Mouse (Mus musculus): ENCODE measurements at regions not wholly inside any gene's neighbourhood (a gene's known extent, or its start where the extent isn't known, plus 50 kb on each side); places are given as distances from the start of the nearest gene placed in this dataset.

- H3K4me1 ChIP-seq (ENCODE audit: insufficient read depth) = peaks cover 8% of the 10 kb centered on the region
- no peak for TF ChIP-seq CTCF (IDR thresholded peaks at IDR 0.05; ENCODE audit: low read depth)
- H3K4me3 ChIP-seq (ENCODE audit: low read depth, low read length) = no peak overlapping the region
- H3K9ac ChIP-seq = no peak overlapping the region
- H3K9me3 ChIP-seq (ENCODE audit: low read depth, low read length) = no peaks in the 10 kb centered on the region
- ATAC-seq (ENCODE audit: insufficient read depth) = no peak
- no peak for DNase-seq
- no peaks in the 10 kb centered on the region for H3K27me3 ChIP-seq (ENCODE audit: insufficient read depth, low read length)
- no peak overlapping the region for H3K27ac ChIP-seq (ENCODE audit: low read depth)
- H3K36me3 ChIP-seq (ENCODE audit: insufficient read depth) = no peaks in the 10 kb centered on the region
- WGBS = 75% methylated on average over 12 of the region's 12 CpGs
- H3K4me2 ChIP-seq = no peak overlapping the region
Measured at GRCm38 (mm10) chr1:92703903-92704302, 55.3 kb upstream of the Otos start.

GRCm38 (mm10) chr1:92703270-92703669 is 54.6 kb upstream of the Otos start:
- no peaks in the 10 kb centered on the region for H3K9me3 ChIP-seq (ENCODE audit: low read depth, low read length)
- DNase-seq (no peak), ATAC-seq (ENCODE audit: insufficient read depth) (no peak)
- no peak overlapping the region for H3K4me3 ChIP-seq (ENCODE audit: low read depth, low read length)
- peaks cover 6% of the 10 kb centered on the region; the same call in 1 of the 2 replicates for H3K4me1 ChIP-seq (ENCODE audit: insufficient read depth)
- no peaks in the 10 kb centered on the region for H3K36me3 ChIP-seq (ENCODE audit: insufficient read depth)
- WGBS = 68% methylated on average over 3 of the region's 3 CpGs
- TF ChIP-seq CTCF (IDR thresholded peaks at IDR 0.05; ENCODE audit: low read depth) = no peak
- H3K27ac ChIP-seq (ENCODE audit: low read depth) = no peak overlapping the region
- H3K27me3 ChIP-seq (ENCODE audit: insufficient read depth, low read length) = no peaks in the 10 kb centered on the region
- H3K9ac ChIP-seq = no peak overlapping the region
- H3K4me2 ChIP-seq = no peak overlapping the region

- no peak overlapping the region for H3K4me2 ChIP-seq
- H3K27ac ChIP-seq (ENCODE audit: low read depth) = no peak overlapping the region
- H3K9me3 ChIP-seq (ENCODE audit: low read depth, low read length) = no peaks in the 10 kb centered on the region
- DNase-seq (no peak), ATAC-seq (ENCODE audit: insufficient read depth) (no peak)
- H3K9ac ChIP-seq = no peak overlapping the region
- TF ChIP-seq CTCF (IDR thresholded peaks at IDR 0.05; ENCODE audit: low read depth) = no peak
- no peaks in the 10 kb centered on the region for H3K36me3 ChIP-seq (ENCODE audit: insufficient read depth)
- H3K4me1 ChIP-seq (ENCODE audit: insufficient read depth) = peaks cover 6% of the 10 kb centered on the region; the same call in 1 of the 2 replicates
- WGBS = 93% methylated on average over 2 of the region's 2 CpGs
- H3K4me3 ChIP-seq (ENCODE audit: low read depth, low read length) = no peak overlapping the region
- H3K27me3 ChIP-seq (ENCODE audit: insufficient read depth, low read length) = no peaks in the 10 kb centered on the region
Measured at GRCm38 (mm10) chr1:92700107-92700506, 51.5 kb upstream of the Otos start.

- Histone ChIP-seq H3K4me1 (ENCODE audit: insufficient read depth) (peaks cover 6% of the 10 kb centered on the region; the same call in 1 of the 2 replicates), H3K9me3 (ENCODE audit: low read depth, low read length) (no peaks in the 10 kb centered on the region), H3K4me2 (no peak overlapping the region), H3K27ac (ENCODE audit: low read depth) (no peak overlapping the region), H3K27me3 (ENCODE audit: insufficient read depth, low read length) (no peaks in the 10 kb centered on the region), H3K9ac (no peak overlapping the region), H3K36me3 (ENCODE audit: insufficient read depth) (no peaks in the 10 kb centered on the region), H3K4me3 (ENCODE audit: low read depth, low read length) (no peak overlapping the region)
- WGBS = 18% methylated on average over 6 of the region's 6 CpGs
- TF ChIP-seq CTCF (IDR thresholded peaks at IDR 0.05; ENCODE audit: low read depth) = no peak
- DNase-seq = no peak
- ATAC-seq (ENCODE audit: insufficient read depth) = no peak
Measured at GRCm38 (mm10) chr1:92699697-92700096, 51.1 kb upstream of the Otos start.

- ATAC-seq (ENCODE audit: insufficient read depth) = peak; percentile 79
- H3K27ac ChIP-seq (ENCODE audit: low read depth) = no peak overlapping the region
- H3K27me3 ChIP-seq (ENCODE audit: insufficient read depth, low read length) = no peaks in the 10 kb centered on the region
- H3K36me3 ChIP-seq (ENCODE audit: insufficient read depth) = no peaks in the 10 kb centered on the region
- H3K4me3 ChIP-seq (ENCODE audit: low read depth, low read length) = no peak overlapping the region
- no peaks in the 10 kb centered on the region for H3K9me3 ChIP-seq (ENCODE audit: low read depth, low read length)
- no peak for TF ChIP-seq CTCF (IDR thresholded peaks at IDR 0.05; ENCODE audit: low read depth)
- 4% methylated on average over 9 of the region's 9 CpGs for WGBS
- DNase-seq = peak; percentile 78
- peaks cover 6% of the 10 kb centered on the region; the same call in 1 of the 2 replicates for H3K4me1 ChIP-seq (ENCODE audit: insufficient read depth)
- no peak overlapping the region for H3K4me2 ChIP-seq
- no peak overlapping the region for H3K9ac ChIP-seq
Measured at GRCm38 (mm10) chr1:92699048-92699447, 50.4 kb upstream of the Otos start.

- no peak for DNase-seq
- no peak for ATAC-seq (ENCODE audit: insufficient read depth)
- Histone ChIP-seq H3K4me3 (ENCODE audit: low read depth, low read length) (no peak overlapping the region), H3K27ac (ENCODE audit: low read depth) (no peak overlapping the region), H3K9me3 (ENCODE audit: low read depth, low read length) (no peaks in the 10 kb centered on the region), H3K9ac (no peak overlapping the region), H3K4me2 (no peak overlapping the region), H3K4me1 (ENCODE audit: insufficient read depth) (peaks cover 6% of the 10 kb centered on the region; the same call in 1 of the 2 replicates), H3K36me3 (ENCODE audit: insufficient read depth) (no peaks in the 10 kb centered on the region), H3K27me3 (ENCODE audit: insufficient read depth, low read length) (no peaks in the 10 kb centered on the region)
- 94% methylated on average over 3 of the region's 3 CpGs for WGBS
- TF ChIP-seq CTCF (IDR thresholded peaks at IDR 0.05; ENCODE audit: low read depth) = no peak
Measured at GRCm38 (mm10) chr1:92698541-92698940, 49.9 kb upstream of the Otos start.

Data from lung, embryonic 14.5 days (tissue).